Mouse (Mus musculus) erythroblast, embryonic 14.5 days (primary cell): ENCODE results near the gene Slc6a5.
A peak's percentile ranks its signal among the peaks of the same experiment; 100 is the strongest.

Experiments used
- GATA1 ChIP-seq: IDR thresholded peaks from 2 replicates; pipeline ENCODE4 v1.6.1; 2012; ENCODE audit warnings: low read length, inconsistent platforms, mixed read lengths
- TAL1 ChIP-seq: IDR thresholded peaks from 3 replicates; pipeline ENCODE4 v1.6.1; 2012; ENCODE audit warnings: low read length, inconsistent platforms, mixed read lengths

- TF ChIP-seq TAL1: no peak
- peak; percentile 45 for TF ChIP-seq GATA1
These were observed 46.2 kb upstream of the Slc6a5 start for GRCm38 (mm10) chr7:49863753-49864152.
